Mouse (Mus musculus): ENCODE data around the gene Cryge.
A peak's percentile ranks its signal among the peaks of the same experiment; 100 is the strongest.

Gene Cryge

GRCm38 (mm10) chr1:65028206-65028605 is 22.7 kb downstream of the Cryge start:
- DNase-seq (ENCODE audit: low read depth in 2 of 2, low spot score in 2 of 2) = no peak

GRCm38 (mm10) chr1:65012726-65013125 is 38.2 kb downstream of the Cryge start:
- DNase-seq (ENCODE audit: low read depth in 2 of 2, low spot score in 2 of 2) = no peak

GRCm38 (mm10) chr1:65010153-65010552 is 40.8 kb downstream of the Cryge start:
- peak; percentile 35 to 54 for DNase-seq (ENCODE audit: low read depth in 2 of 2, low spot score in 2 of 2)

GRCm38 (mm10) chr1:65005575-65005974 is 45.4 kb downstream of the Cryge start:
- DNase-seq (ENCODE audit: low read depth in 2 of 2, low spot score in 2 of 2) = no peak

- DNase-seq (ENCODE audit: low read depth in 2 of 2, low spot score in 2 of 2) = no peak
These were observed 46.4 kb downstream of the Cryge start for GRCm38 (mm10) chr1:65004526-65004925.
